Mouse (Mus musculus) G1E (cell line): Measurements from ENCODE around the gene Sv2b. TPM values are rescaled to one million over a fixed set of nuclear protein-coding genes. Genes with fewer than 3 reads are reported as not detected.
"Not testable (repeated sequence)": the region's sequence is repeated elsewhere in the genome, so short reads cannot be mapped to it uniquely, and the experiment has no call there.

Experiments used
- ATAC-seq: 2 replicates; pipeline ENCODE4 v1.8.0; 2016; ENCODE audit warnings: mild to moderate bottlenecking; ENCODE audit not compliant: insufficient number of reproducible peaks, poor library complexity, low FRiP score, severe bottlenecking; ENCODE audit errors: extremely low read depth
- DNase-seq: peaks from one replicate; pipeline ENCODE4 v3.0.0; 2012; ENCODE audit warnings: low spot score
- H3K27me3 ChIP-seq: 2 replicates; pipeline ENCODE4 v1.6.1; 2012; ENCODE audit warnings: mild to moderate bottlenecking, low read length, inconsistent platforms; ENCODE audit not compliant: insufficient read depth
- H3K36me3 ChIP-seq: replicated peaks from 2 replicates; pipeline ENCODE3; 2012; ENCODE audit warnings: mild to moderate bottlenecking, inconsistent platforms
- H3K4me1 ChIP-seq: 2 replicates; pipeline ENCODE4 v1.6.1; 2012; ENCODE audit warnings: low read depth, low read length, inconsistent platforms, mixed read lengths; ENCODE audit not compliant: insufficient read depth
- H3K4me3 ChIP-seq: 2 replicates; pipeline ENCODE4 v1.5.1; 2012; ENCODE audit warnings: low read depth, mild to moderate bottlenecking, inconsistent platforms, low read length, moderate library complexity, mixed read lengths
- H3K9me3 ChIP-seq: replicated peaks from 2 replicates; pipeline ENCODE4 v1.6.1; 2012; ENCODE audit warnings: inconsistent platforms
- CTCF ChIP-seq: IDR thresholded peaks from 2 replicates; pipeline ENCODE4 v1.5.1; 2012; ENCODE audit warnings: low read depth, low read length, inconsistent platforms, mixed read lengths
- GATA1 ChIP-seq: IDR thresholded peaks from 2 replicates; pipeline ENCODE4 v1.6.1; 2012; ENCODE audit warnings: borderline replicate concordance, low read length, inconsistent platforms, mixed read lengths
- GATA2 ChIP-seq: IDR thresholded peaks from 2 replicates; pipeline ENCODE4 v1.6.1; 2012; ENCODE audit warnings: low read depth, low read length, inconsistent platforms, borderline replicate concordance
- POLR2AphosphoS5 ChIP-seq: IDR thresholded peaks from 2 replicates; pipeline ENCODE4 v1.6.1; 2012; ENCODE audit warnings: low read depth, low read length, inconsistent platforms; ENCODE audit not compliant: insufficient replicate concordance
- TAL1 ChIP-seq: conservative IDR thresholded peaks from 2 replicates; pipeline ENCODE4 v1.6.1; 2012; ENCODE audit warnings: low read depth, low read length, inconsistent platforms, mixed read lengths
- polyA plus RNA-seq: library from polyadenylated mRNA; stranded (reverse); fragments of >175 nt; gene quantifications from 2 replicates; pipeline ENCODE4 v1.2.3, GENCODE M21; 2012
- total RNA-seq, 2 experiments: library from RNA; stranded (forward) in 1 of 2; stranded (reverse) in 1 of 2; fragments of 200-1000 nt in 1 of 2; fragments of >200 nt in 1 of 2; fragmentation: Nextera tagmentation in 1 of 2; gene quantifications; 2 replicates each; pipeline ENCODE4 v1.2.3; 2014 to 2017

The Sv2b gene
- total and polyA plus RNA-seq, 3 experiments, result 0.16 TPM; not detected in 2

GRCm38 (mm10) chr7:75329740-75330142, 20.7 kb upstream of the Sv2b start:
- TF ChIP-seq TAL1, result no peak
- no peak for TF ChIP-seq CTCF
- no peak for TF ChIP-seq POLR2AphosphoS5
- TF ChIP-seq GATA2, result no peak
- no peak for TF ChIP-seq GATA1
- H3K4me1 ChIP-seq, result no peaks in the 10 kb centered on the region
- H3K27me3 ChIP-seq, result no peaks in the 10 kb centered on the region
- no peak for DNase-seq
- H3K4me3 ChIP-seq, result no peak overlapping the region
- no peaks in the 10 kb centered on the region for H3K36me3 ChIP-seq
- ATAC-seq, result no peak
- no peaks in the 10 kb centered on the region for H3K9me3 ChIP-seq

- no peak for DNase-seq
- Histone ChIP-seq H3K27me3 (no peaks in the 10 kb centered on the region), H3K4me1 (no peaks in the 10 kb centered on the region), H3K36me3 (no peaks in the 10 kb centered on the region), H3K9me3 (no peaks in the 10 kb centered on the region), H3K4me3 (no peak overlapping the region)
- ATAC-seq, result no peak
- TF ChIP-seq GATA1, result no peak
- TF ChIP-seq TAL1, result no peak
These were observed 19.8 kb upstream of the Sv2b start for GRCm38 (mm10) chr7:75328721-75329362.

GRCm38 (mm10) chr7:75325273-75325672, 16.2 kb upstream of the Sv2b start:
- ATAC-seq (no peak), DNase-seq (no peak)
- no peaks in the 10 kb centered on the region for H3K9me3 ChIP-seq
- no peak overlapping the region for H3K4me3 ChIP-seq
- H3K4me1 ChIP-seq, result no peaks in the 10 kb centered on the region
- TF ChIP-seq TAL1, result no peak
- TF ChIP-seq CTCF, result no peak
- no peak for TF ChIP-seq GATA2
- TF ChIP-seq GATA1, result no peak
- TF ChIP-seq POLR2AphosphoS5, result no peak
- H3K27me3 ChIP-seq, result no peaks in the 10 kb centered on the region
- H3K36me3 ChIP-seq, result no peaks in the 10 kb centered on the region

- not testable (repeated sequence) for H3K4me1 ChIP-seq, DNase-seq, H3K4me3 ChIP-seq, H3K27me3 ChIP-seq, H3K36me3 ChIP-seq, ATAC-seq, H3K9me3 ChIP-seq
These were observed 13.7 kb upstream of the Sv2b start for GRCm38 (mm10) chr7:75322742-75323141.

GRCm38 (mm10) chr7:75320009-75320408, 10.9 kb upstream of the Sv2b start:
- Histone ChIP-seq H3K27me3 (no peaks in the 10 kb centered on the region), H3K4me1 (no peaks in the 10 kb centered on the region), H3K9me3 (no peaks in the 10 kb centered on the region), H3K36me3 (no peaks in the 10 kb centered on the region), H3K4me3 (no peak overlapping the region)
- DNase-seq (no peak), ATAC-seq (no peak)
- TF ChIP-seq GATA2 (no peak), TAL1 (no peak), CTCF (no peak), POLR2AphosphoS5 (no peak), GATA1 (no peak)

GRCm38 (mm10) chr7:75318320-75318719, 9.3 kb upstream of the Sv2b start:
- DNase-seq, result no peak
- Histone ChIP-seq H3K4me1 (no peaks in the 10 kb centered on the region), H3K36me3 (no peaks in the 10 kb centered on the region), H3K27me3 (no peaks in the 10 kb centered on the region), H3K4me3 (no peak overlapping the region), H3K9me3 (no peaks in the 10 kb centered on the region)
- TF ChIP-seq TAL1 (no peak), CTCF (no peak), GATA2 (no peak), GATA1 (no peak), POLR2AphosphoS5 (no peak)
- no peak for ATAC-seq

- Histone ChIP-seq H3K4me1 (no peaks in the 10 kb centered on the region), H3K9me3 (no peaks in the 10 kb centered on the region), H3K36me3 (no peaks in the 10 kb centered on the region), H3K27me3 (no peaks in the 10 kb centered on the region), H3K4me3 (no peak overlapping the region)
- DNase-seq (no peak), ATAC-seq (no peak)
- TF ChIP-seq CTCF (no peak), TAL1 (no peak), POLR2AphosphoS5 (no peak), GATA1 (no peak), GATA2 (no peak)
These were observed 5.8 kb upstream of the Sv2b start for GRCm38 (mm10) chr7:75314873-75315272.
